Mouse (Mus musculus): ENCODE results near the gene Hsd3b2.

DNA sequence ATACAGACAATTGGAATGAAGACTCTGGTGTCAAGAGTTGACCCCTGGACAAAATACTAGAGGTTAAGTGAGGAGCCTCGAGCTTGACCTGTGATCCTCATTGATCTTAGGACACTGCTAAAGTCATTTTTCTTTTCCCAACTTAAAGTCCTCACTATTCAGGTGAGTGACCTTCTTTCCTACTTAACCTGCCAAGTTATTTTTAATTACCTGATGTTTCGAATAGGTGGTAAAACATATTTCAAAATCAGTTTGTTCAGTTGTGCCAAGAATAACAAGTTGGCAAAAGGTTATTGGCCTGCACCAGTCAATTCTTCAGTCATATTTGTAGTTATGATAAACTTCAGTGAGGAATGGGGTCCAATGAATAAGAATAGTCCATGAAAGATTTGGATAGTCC lies 27.8 kb upstream of the Hsd3b2 start:
- TF ChIP-seq FLI1 (IDR thresholded peaks at IDR 0.05; ENCODE audit: low read length): no peak
- TF ChIP-seq GATA1 (IDR thresholded peaks at IDR 0.05; ENCODE audit: borderline replicate concordance, low read length): no peak

All from megakaryocyte, embryonic 14.5 days (primary cell).